Mouse (Mus musculus): Measurements from ENCODE around the gene Mturn.

GRCm38 (mm10) chr6:54679686-54680085, 1.7 kb upstream of the Mturn start:
- TF ChIP-seq CTCF (IDR thresholded peaks at IDR 0.05; ENCODE audit: extremely low read depth, insufficient read depth, insufficient read length, insufficient replicate concordance) (no peak), POLR2A (IDR thresholded peaks at IDR 0.05; ENCODE audit: low read depth, low read length) (no peak)

All from spleen, adult 2 months (tissue).